Mouse (Mus musculus) intestine, postnatal 0 days (tissue): Measurements from ENCODE around the gene Rabggta. TPM values are rescaled to one million over a fixed set of nuclear protein-coding genes. Genes with fewer than 3 reads are reported as not detected.

Experiments used
- ATAC-seq: fragments of 200-750 bp; cut with Nextera tagmentation; 2 replicates; pipeline ENCODE4 v1.8.0; 2017; ENCODE audit warnings: mild to moderate bottlenecking, moderate TSS enrichment, moderate library complexity
- H3K27ac ChIP-seq: fragments of 300-500 bp; sonication (generic); 2 replicates; pipeline ENCODE4 v1.5.1; 2014; ENCODE audit warnings: mild to moderate bottlenecking, low read depth, low read length, moderate library complexity
- H3K27me3 ChIP-seq: fragments of 300-500 bp; sonication (generic); replicated peaks from 2 replicates; pipeline ENCODE4 v1.6.1; 2014; ENCODE audit warnings: low read length, mixed read lengths; ENCODE audit not compliant: control insufficient read depth, insufficient read depth
- H3K36me3 ChIP-seq: fragments of 300-500 bp; sonication (generic); 2 replicates; pipeline ENCODE4 v1.6.1; 2014; ENCODE audit warnings: mild to moderate bottlenecking, moderate library complexity; ENCODE audit not compliant: control insufficient read depth, insufficient read depth
- H3K4me1 ChIP-seq: fragments of 300-500 bp; sonication (generic); replicated peaks from 2 replicates; pipeline ENCODE4 v1.6.1; 2014; ENCODE audit warnings: antibody characterized with exemption, low read length, mixed read lengths; ENCODE audit not compliant: control insufficient read depth, insufficient read depth
- H3K4me2 ChIP-seq: fragments of 300-500 bp; sonication (generic); replicated peaks from 2 replicates; pipeline ENCODE4 v1.6.1; 2014; ENCODE audit warnings: low read depth, mild to moderate bottlenecking, moderate library complexity
- H3K4me3 ChIP-seq: fragments of 300-500 bp; sonication (generic); 2 replicates; pipeline ENCODE4 v1.5.1; 2014; ENCODE audit warnings: low read depth, low read length
- H3K9ac ChIP-seq: fragments of 300-500 bp; sonication (generic); 2 replicates; pipeline ENCODE4 v1.6.1; 2014; ENCODE audit warnings: mild to moderate bottlenecking, low read depth, low read length
- H3K9me3 ChIP-seq: fragments of 300-500 bp; sonication (generic); 2 replicates; pipeline ENCODE4 v1.6.1; 2016; ENCODE audit warnings: mixed run types; ENCODE audit not compliant: control insufficient read depth
- CTCF ChIP-seq: sonication (generic); IDR thresholded peaks from 2 replicates; pipeline ENCODE4 v1.5.1; 2016; ENCODE audit warnings: low read depth, mild to moderate bottlenecking, control low read depth, antibody characterized with exemption, moderate library complexity
- WGBS: fragments of 180-500 bp; shearing (Covaris S2); extraction: QIAGEN DNeasy Blood & Tissue Kit; methylation state at CpG from one replicate; pipeline ENCODE4 v1.1.7; 2014; 5-methylcytosine and 5-hydroxymethylcytosine counted together
- polyA plus RNA-seq: library from polyadenylated mRNA; unstranded; fragments of >200 nt; fragmentation: Nextera tagmentation; extraction: Ambion mirVana; gene quantifications from 2 replicates; pipeline ENCODE4 v1.2.1, GENCODE M21; 2015

Gene Rabggta
- polyA plus RNA-seq, 1 experiment from 2014 or later, result 24.0 TPM

GRCm38 (mm10) chr14:55671486-55671832 lies 50.6 kb downstream of the Rabggta start:
- Histone ChIP-seq H3K9ac (peak overlapping the region; percentile 63), H3K9me3 (no peaks in the 10 kb centered on the region), H3K36me3 (peaks cover 20% of the 10 kb centered on the region), H3K27ac (0 out of 2 replicates have a peak overlapping the region, but pooled peaks have one; percentile 28), H3K4me3 (peak overlapping the region; percentile 64), H3K27me3 (no peaks in the 10 kb centered on the region), H3K4me2 (peak overlapping the region; percentile 84), H3K4me1 (no peaks in the 10 kb centered on the region)
- ATAC-seq, result peak; percentile 5
- no peak for TF ChIP-seq CTCF
- 0% methylated on average over 12 of the region's 12 CpGs for WGBS

Other genes with a start within 250 kb of the Rabggta start
- 130 and 133 TPM in 2 replicates for gene Dhrs4, start 243.5 kb downstream of the Rabggta start, polyA plus RNA-seq
- 0.52 and 0.61 TPM in 2 replicates for gene Carmil3, start 231.6 kb downstream of the Rabggta start, polyA plus RNA-seq
- 0.24 and 0.39 TPM in 2 replicates for gene Cpne6, start 211.8 kb downstream of the Rabggta start, polyA plus RNA-seq
- not detected in 2 replicates for gene Nrl, start 197.3 kb downstream of the Rabggta start, polyA plus RNA-seq
- gene Pck2, start 182.0 kb downstream of the Rabggta start, polyA plus RNA-seq, result 16.7 and 17.6 TPM in 2 replicates
- 67.0 and 74.7 TPM in 2 replicates for gene Dcaf11, start 162.3 kb downstream of the Rabggta start, polyA plus RNA-seq
- 1.2 and 1.8 TPM in 2 replicates for gene A730061H03Rik, start 161.9 kb downstream of the Rabggta start, polyA plus RNA-seq
- gene Fitm1, start 146.6 kb downstream of the Rabggta start, polyA plus RNA-seq, result 0.48 and 0.52 TPM in 2 replicates
- 283 and 287 TPM in 2 replicates for gene Psme1, start 144.1 kb downstream of the Rabggta start, polyA plus RNA-seq
- gene Emc9, start 137.0 kb downstream of the Rabggta start, polyA plus RNA-seq, result 21.6 TPM in 2 replicates
- gene Psme2, start 131.2 kb downstream of the Rabggta start, polyA plus RNA-seq, result 481 and 514 TPM in 2 replicates
- gene Rnf31, start 130.6 kb downstream of the Rabggta start, polyA plus RNA-seq, result 18.2 and 24.0 TPM in 2 replicates
- 44.7 and 46.9 TPM in 2 replicates for gene Irf9, start 118.7 kb downstream of the Rabggta start, polyA plus RNA-seq
- 29.8 and 30.1 TPM in 2 replicates for gene Rec8, start 104.2 kb downstream of the Rabggta start, polyA plus RNA-seq
- 28.0 and 29.8 TPM in 2 replicates for gene Ipo4, start 86.3 kb downstream of the Rabggta start, polyA plus RNA-seq
- gene Gm49378, start 84.4 kb downstream of the Rabggta start, polyA plus RNA-seq, result 2.3 and 2.7 TPM in 2 replicates
- 94.6 and 95.9 TPM in 2 replicates for gene Tm9sf1, start 78.5 kb downstream of the Rabggta start, polyA plus RNA-seq
- gene Tssk4, start 72.1 kb downstream of the Rabggta start, polyA plus RNA-seq, result 0.65 and 0.69 TPM in 2 replicates
- gene Mdp1, start 61.8 kb downstream of the Rabggta start, polyA plus RNA-seq, result 85.1 and 94.0 TPM in 2 replicates
- 21.3 and 24.4 TPM in 2 replicates for gene Gmpr2, start 50.3 kb downstream of the Rabggta start, polyA plus RNA-seq
- gene Nedd8, start 50.1 kb downstream of the Rabggta start, polyA plus RNA-seq, result 385 and 387 TPM in 2 replicates
- 20.6 and 21.9 TPM in 2 replicates for gene Tinf2, start 40.4 kb downstream of the Rabggta start, polyA plus RNA-seq
- gene Tgm1, start 8.3 kb downstream of the Rabggta start, polyA plus RNA-seq, result 1.1 and 1.3 TPM in 2 replicates
- 466 and 476 TPM in 2 replicates for gene Dhrs1, start 23.4 kb upstream of the Rabggta start, polyA plus RNA-seq
- gene Nop9, start 23.4 kb upstream of the Rabggta start, polyA plus RNA-seq, result 14.4 and 14.9 TPM in 2 replicates
- 366 and 385 TPM in 2 replicates for gene Cideb, start 36.2 kb upstream of the Rabggta start, polyA plus RNA-seq
- gene Ltb4r2, start 39.2 kb upstream of the Rabggta start, polyA plus RNA-seq, result 6.7 and 9.0 TPM in 2 replicates
- 3.8 and 4.1 TPM in 2 replicates for gene Ltb4r1, start 43.7 kb upstream of the Rabggta start, polyA plus RNA-seq
- gene Adcy4, start 61.8 kb upstream of the Rabggta start, polyA plus RNA-seq, result 3.5 and 4.3 TPM in 2 replicates
- gene Ripk3, start 66.6 kb upstream of the Rabggta start, polyA plus RNA-seq, result 39.2 and 47.3 TPM in 2 replicates
- gene Nfatc4, start 100.9 kb upstream of the Rabggta start, polyA plus RNA-seq, result 5.9 and 6.1 TPM in 2 replicates
- 2.2 and 2.5 TPM in 2 replicates for gene Nynrin, start 131.7 kb upstream of the Rabggta start, polyA plus RNA-seq
- gene Cbln3, start 162.1 kb upstream of the Rabggta start, polyA plus RNA-seq, result 0.16 and 0.26 TPM in 2 replicates
- gene Khnyn, start 162.7 kb upstream of the Rabggta start, polyA plus RNA-seq, result 5.1 and 6.3 TPM in 2 replicates
- 70.9 and 71.5 TPM in 2 replicates for gene Sdr39u1, start 178.0 kb upstream of the Rabggta start, polyA plus RNA-seq
- gene Cma1, start 222.4 kb upstream of the Rabggta start, polyA plus RNA-seq, result 5.8 and 6.4 TPM in 2 replicates
- not detected in 2 replicates for gene Cma2, start 228.7 kb upstream of the Rabggta start, polyA plus RNA-seq